Mouse (Mus musculus): ENCODE measurements at regions not wholly inside any gene's neighbourhood (a gene's known extent, or its start where the extent isn't known, plus 50 kb on each side); places are given as distances from the start of the nearest gene placed in this dataset.

DNA sequence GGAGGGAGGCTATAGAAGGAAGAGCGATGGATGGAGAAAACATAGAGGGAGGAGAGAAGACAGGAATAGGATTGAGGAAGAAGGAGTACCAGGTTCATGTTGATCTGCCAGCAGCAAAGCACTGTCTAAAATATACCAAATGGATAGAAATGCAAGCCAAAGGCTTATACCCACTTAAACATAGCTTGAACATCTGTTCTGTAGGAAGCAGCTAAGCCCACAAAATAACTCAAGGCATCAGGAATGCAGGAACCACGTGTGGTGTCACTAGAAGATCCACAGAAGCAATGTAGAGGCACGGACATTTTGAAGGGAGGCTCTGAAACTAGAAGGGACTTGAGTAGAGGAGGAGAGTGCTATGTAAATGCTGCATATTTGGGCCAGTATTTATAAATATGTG is 78.9 kb downstream of the Smgc start:
- H3K9ac ChIP-seq (ENCODE audit: low read depth, low read length), result no peak overlapping the region
- no peak overlapping the region for H3K27ac ChIP-seq
- no peak for ATAC-seq (replicated peaks; ENCODE audit: low FRiP score, low read depth)
- 72% methylated on average over 3 of the region's 3 CpGs for WGBS
- H3K36me3 ChIP-seq (ENCODE audit: insufficient read depth, low read length), result no peaks in the 10 kb centered on the region
- DNase-seq (ENCODE audit: low spot score), result no peak
- TF ChIP-seq CTCF (IDR thresholded peaks at IDR 0.05; ENCODE audit: low read depth), result no peak
- H3K27me3 ChIP-seq (ENCODE audit: insufficient read depth, low read length), result no peaks in the 10 kb centered on the region
- H3K4me2 ChIP-seq (ENCODE audit: low read length), result no peak overlapping the region
- no peaks in the 10 kb centered on the region for H3K9me3 ChIP-seq (replicated peaks; ENCODE audit: low read length)
- H3K4me1 ChIP-seq (replicated peaks; ENCODE audit: insufficient read depth, low read length), result no peaks in the 10 kb centered on the region
- H3K4me3 ChIP-seq (replicated peaks; ENCODE audit: low read depth, low read length), result no peak overlapping the region

DNA sequence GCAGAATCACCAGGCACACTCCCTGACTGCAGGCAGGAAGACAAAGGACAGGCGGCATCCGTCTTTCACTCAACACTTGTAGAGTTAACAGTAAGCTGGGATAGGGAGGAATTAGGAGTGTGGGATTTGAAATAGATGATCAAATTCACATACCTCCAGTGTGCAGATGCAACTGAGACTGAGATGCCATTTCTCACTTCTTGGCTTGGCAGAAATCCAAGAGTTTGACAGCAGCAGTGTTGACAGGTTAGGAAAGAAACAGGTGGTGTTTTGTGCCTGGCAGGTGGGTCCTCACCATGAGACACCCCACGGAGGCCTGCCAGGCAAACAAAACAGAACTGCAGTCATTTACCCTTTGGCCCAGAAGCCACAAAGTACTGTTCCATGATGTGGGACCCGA is 79.8 kb downstream of the Smgc start:
- ATAC-seq (replicated peaks; ENCODE audit: low FRiP score, low read depth) (no peak), DNase-seq (ENCODE audit: low spot score) (no peak)
- Histone ChIP-seq H3K4me3 (replicated peaks; ENCODE audit: low read depth, low read length) (no peak overlapping the region), H3K27me3 (ENCODE audit: insufficient read depth, low read length) (no peaks in the 10 kb centered on the region), H3K4me2 (ENCODE audit: low read length) (no peak overlapping the region), H3K9ac (ENCODE audit: low read depth, low read length) (no peak overlapping the region), H3K27ac (no peak overlapping the region), H3K36me3 (ENCODE audit: insufficient read depth, low read length) (no peaks in the 10 kb centered on the region), H3K9me3 (replicated peaks; ENCODE audit: low read length) (no peaks in the 10 kb centered on the region), H3K4me1 (replicated peaks; ENCODE audit: insufficient read depth, low read length) (no peaks in the 10 kb centered on the region)
- WGBS, result 43% methylated on average over 4 of the region's 4 CpGs
- TF ChIP-seq CTCF (IDR thresholded peaks at IDR 0.05; ENCODE audit: low read depth), result no peak

DNA sequence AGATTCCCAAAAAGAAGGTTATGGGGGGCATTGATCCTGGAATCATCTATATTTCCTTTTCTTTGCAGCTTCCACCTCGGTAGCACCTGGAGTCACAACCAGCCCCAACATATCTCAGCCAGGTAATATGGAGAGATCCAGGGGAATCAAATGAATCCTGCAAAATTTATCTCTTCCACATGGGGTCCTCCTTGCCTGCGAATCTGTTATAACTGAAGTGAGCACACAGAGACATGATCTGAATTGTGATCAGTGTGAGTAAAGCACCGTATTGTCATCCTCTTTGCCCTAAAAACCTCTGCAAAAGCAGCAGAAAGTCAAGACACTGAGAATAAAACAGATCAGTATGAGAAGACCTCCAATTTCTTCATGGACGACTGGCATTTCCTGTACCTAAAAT is 86.5 kb downstream of the Smgc start:
- no peak for TF ChIP-seq CTCF (IDR thresholded peaks at IDR 0.05; ENCODE audit: low read depth)
- no peaks in the 10 kb centered on the region for H3K27me3 ChIP-seq (ENCODE audit: insufficient read depth, low read length)
- no peak overlapping the region for H3K27ac ChIP-seq
- H3K36me3 ChIP-seq (ENCODE audit: insufficient read depth, low read length), result no peaks in the 10 kb centered on the region
- DNase-seq (ENCODE audit: low spot score), result no peak
- H3K9ac ChIP-seq (ENCODE audit: low read depth, low read length), result no peak overlapping the region
- no peak overlapping the region for H3K4me2 ChIP-seq (ENCODE audit: low read length)
- H3K4me3 ChIP-seq (replicated peaks; ENCODE audit: low read depth, low read length), result no peak overlapping the region
- 79% methylated on average over 4 of the region's 4 CpGs for WGBS
- no peak for ATAC-seq (replicated peaks; ENCODE audit: low FRiP score, low read depth)
- no peaks in the 10 kb centered on the region for H3K9me3 ChIP-seq (replicated peaks; ENCODE audit: low read length)
- H3K4me1 ChIP-seq (replicated peaks; ENCODE audit: insufficient read depth, low read length), result no peaks in the 10 kb centered on the region

DNA sequence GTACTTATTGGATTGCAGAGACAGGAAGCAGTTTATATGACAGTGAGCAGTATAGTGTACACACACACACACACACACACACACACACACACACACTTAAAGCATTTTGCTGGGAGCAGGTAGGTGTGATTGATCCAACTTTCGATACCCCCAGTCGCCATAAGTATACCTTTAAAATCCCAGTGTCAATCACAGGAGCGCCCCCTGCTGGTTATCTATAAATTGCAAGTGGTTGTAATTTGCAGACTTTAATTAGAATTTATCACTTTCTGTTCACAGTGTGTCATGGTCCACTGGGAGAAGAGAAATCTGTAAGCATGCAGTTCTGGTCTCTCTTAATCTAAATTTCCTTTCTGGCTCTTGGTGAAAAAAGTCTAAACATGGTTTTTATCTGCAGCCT is 89.4 kb downstream of the Smgc start:
- no peak for ATAC-seq (replicated peaks; ENCODE audit: low FRiP score, low read depth)
- Histone ChIP-seq H3K4me1 (replicated peaks; ENCODE audit: insufficient read depth, low read length) (no peaks in the 10 kb centered on the region), H3K4me2 (ENCODE audit: low read length) (no peak overlapping the region), H3K9me3 (replicated peaks; ENCODE audit: low read length) (no peaks in the 10 kb centered on the region), H3K9ac (ENCODE audit: low read depth, low read length) (no peak overlapping the region), H3K27ac (no peak overlapping the region), H3K36me3 (ENCODE audit: insufficient read depth, low read length) (no peaks in the 10 kb centered on the region), H3K27me3 (ENCODE audit: insufficient read depth, low read length) (no peaks in the 10 kb centered on the region), H3K4me3 (replicated peaks; ENCODE audit: low read depth, low read length) (no peak overlapping the region)
- TF ChIP-seq CTCF (IDR thresholded peaks at IDR 0.05; ENCODE audit: low read depth), result peak; percentile 62
- WGBS, result 24% methylated on average over 3 of the region's 3 CpGs
- DNase-seq (ENCODE audit: low spot score), result peak; percentile 45

DNA sequence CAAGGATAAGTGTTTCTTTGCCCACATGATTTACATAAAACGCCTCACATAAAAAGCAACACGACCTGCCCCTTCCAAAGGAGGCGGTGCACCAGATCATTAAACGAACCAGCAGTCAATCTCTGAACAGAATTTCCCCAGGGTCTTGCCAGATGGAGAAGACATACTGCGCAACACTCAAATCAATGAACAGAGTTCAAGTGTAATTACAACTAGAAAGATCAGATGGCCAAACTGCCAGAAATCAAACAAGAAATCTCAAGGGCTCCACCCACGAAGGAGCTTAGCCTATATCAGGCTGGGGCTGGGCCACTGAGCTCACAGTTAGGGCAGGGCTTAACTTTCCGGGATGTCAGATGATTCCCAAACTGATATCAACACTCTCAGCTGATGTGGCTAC is 90.4 kb downstream of the Smgc start:
- Histone ChIP-seq H3K4me2 (ENCODE audit: low read length) (no peak overlapping the region), H3K27me3 (ENCODE audit: insufficient read depth, low read length) (no peaks in the 10 kb centered on the region), H3K4me3 (replicated peaks; ENCODE audit: low read depth, low read length) (no peak overlapping the region), H3K27ac (no peak overlapping the region), H3K36me3 (ENCODE audit: insufficient read depth, low read length) (no peaks in the 10 kb centered on the region), H3K4me1 (replicated peaks; ENCODE audit: insufficient read depth, low read length) (no peaks in the 10 kb centered on the region), H3K9ac (ENCODE audit: low read depth, low read length) (no peak overlapping the region), H3K9me3 (replicated peaks; ENCODE audit: low read length) (no peaks in the 10 kb centered on the region)
- TF ChIP-seq CTCF (IDR thresholded peaks at IDR 0.05; ENCODE audit: low read depth), result no peak
- ATAC-seq (replicated peaks; ENCODE audit: low FRiP score, low read depth) (no peak), DNase-seq (ENCODE audit: low spot score) (no peak)
- 62% methylated on average over 7 of the region's 7 CpGs for WGBS

DNA sequence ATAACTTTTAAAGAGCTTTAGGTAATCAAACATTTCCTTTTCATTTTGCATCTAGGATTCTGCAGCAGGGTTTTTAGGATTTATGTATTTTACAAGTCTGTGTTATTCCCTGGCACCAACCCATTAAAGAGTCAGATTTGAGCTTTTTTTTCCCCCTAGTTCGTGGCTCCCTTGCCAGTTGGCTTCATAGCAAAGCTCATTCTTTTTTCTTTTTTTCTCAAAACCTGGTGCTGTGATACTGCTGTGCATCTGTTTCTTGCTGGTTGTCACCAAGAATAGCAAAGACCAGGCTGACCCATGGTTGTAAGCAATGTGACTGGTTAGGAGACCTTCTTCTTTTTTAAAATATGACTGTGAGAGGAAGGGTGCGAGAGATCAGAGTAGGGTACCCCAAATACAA is 93.7 kb upstream of the Cntn1 start:
- Histone ChIP-seq H3K9me3 (replicated peaks; ENCODE audit: low read length) (no peaks in the 10 kb centered on the region), H3K4me3 (replicated peaks; ENCODE audit: low read depth, low read length) (no peak overlapping the region), H3K9ac (ENCODE audit: low read depth, low read length) (no peak overlapping the region), H3K27me3 (ENCODE audit: insufficient read depth, low read length) (no peaks in the 10 kb centered on the region), H3K4me1 (replicated peaks; ENCODE audit: insufficient read depth, low read length) (no peaks in the 10 kb centered on the region), H3K27ac (no peak overlapping the region), H3K36me3 (ENCODE audit: insufficient read depth, low read length) (no peaks in the 10 kb centered on the region), H3K4me2 (ENCODE audit: low read length) (no peak overlapping the region)
- TF ChIP-seq CTCF (IDR thresholded peaks at IDR 0.05; ENCODE audit: low read depth), result no peak
- WGBS, result 68% methylated on average over 2 of the region's 2 CpGs
- DNase-seq (ENCODE audit: low spot score) (no peak), ATAC-seq (replicated peaks; ENCODE audit: low FRiP score, low read depth) (no peak)

DNA sequence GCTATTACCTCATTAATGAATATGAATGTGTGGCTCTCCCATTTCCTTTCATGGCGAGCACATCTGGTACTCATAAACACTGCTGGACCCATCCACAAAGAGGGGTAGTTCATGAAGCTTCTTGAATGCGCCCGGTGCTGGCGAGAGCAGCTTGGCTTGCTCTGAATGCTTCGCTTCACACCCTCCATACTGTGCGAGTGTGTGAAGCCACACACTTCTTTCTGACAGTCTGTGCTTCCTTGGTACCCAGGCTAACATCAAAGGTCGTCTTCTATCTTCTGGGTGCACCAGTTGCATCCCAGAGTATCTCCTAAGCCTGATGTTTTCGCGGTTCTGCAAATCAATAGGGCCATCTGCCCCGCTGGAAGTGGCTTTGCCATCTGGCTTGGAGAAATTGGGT is 85.8 kb upstream of the Cntn1 start:
- no peak for TF ChIP-seq CTCF (IDR thresholded peaks at IDR 0.05; ENCODE audit: low read depth)
- Histone ChIP-seq H3K27ac (no peak overlapping the region), H3K9ac (ENCODE audit: low read depth, low read length) (no peak overlapping the region), H3K9me3 (replicated peaks; ENCODE audit: low read length) (no peaks in the 10 kb centered on the region), H3K4me3 (replicated peaks; ENCODE audit: low read depth, low read length) (no peak overlapping the region), H3K27me3 (ENCODE audit: insufficient read depth, low read length) (no peaks in the 10 kb centered on the region), H3K36me3 (ENCODE audit: insufficient read depth, low read length) (no peaks in the 10 kb centered on the region), H3K4me2 (ENCODE audit: low read length) (no peak overlapping the region), H3K4me1 (replicated peaks; ENCODE audit: insufficient read depth, low read length) (no peaks in the 10 kb centered on the region)
- no peak for ATAC-seq (replicated peaks; ENCODE audit: low FRiP score, low read depth)
- DNase-seq (ENCODE audit: low spot score), result no peak
- WGBS, result 72% methylated on average over 10 of the region's 10 CpGs

Measured in kidney, postnatal 0 days (tissue).